Mouse (Mus musculus): ENCODE measurements around the gene Nol4l. TPM values are rescaled to one million over a fixed set of nuclear protein-coding genes. Genes with fewer than 3 reads are reported as not detected.

The Nol4l gene
- polyA plus RNA-seq, 1 experiment from 2014 or later: 45.4 TPM

GRCm38 (mm10) chr2:153522270-153522669 is 7.5 kb downstream of the Nol4l start:
- H3K4me1 ChIP-seq (replicated peaks): peaks cover 47% of the 10 kb centered on the region
- H3K9me3 ChIP-seq: no peaks in the 10 kb centered on the region
- H3K4me3 ChIP-seq: no peak overlapping the region
- no peak overlapping the region for H3K27ac ChIP-seq (replicated peaks)
- no peak overlapping the region for H3K4me2 ChIP-seq
- ATAC-seq (ENCODE audit: low FRiP score, low read depth): no peak
- 26% methylated on average over 4 of the region's 4 CpGs for WGBS
- H3K36me3 ChIP-seq: no peaks in the 10 kb centered on the region
- no peak overlapping the region for H3K9ac ChIP-seq
- no peaks in the 10 kb centered on the region for H3K27me3 ChIP-seq

GRCm38 (mm10) chr2:153520057-153520456 is 9.7 kb downstream of the Nol4l start:
- Histone ChIP-seq H3K36me3 (no peaks in the 10 kb centered on the region), H3K4me2 (no peak overlapping the region), H3K9ac (no peak overlapping the region), H3K27me3 (no peaks in the 10 kb centered on the region), H3K4me3 (no peak overlapping the region), H3K9me3 (no peaks in the 10 kb centered on the region), H3K27ac (replicated peaks) (no peak overlapping the region), H3K4me1 (replicated peaks) (peaks cover 33% of the 10 kb centered on the region)
- 83% methylated on average over 9 of the region's 9 CpGs for WGBS
- no peak for ATAC-seq (ENCODE audit: low FRiP score, low read depth)

GRCm38 (mm10) chr2:153516961-153517360 is 12.8 kb downstream of the Nol4l start:
- ATAC-seq (ENCODE audit: low FRiP score, low read depth): no peak
- no peak overlapping the region for H3K4me2 ChIP-seq
- no peaks in the 10 kb centered on the region for H3K9me3 ChIP-seq
- H3K9ac ChIP-seq: no peak overlapping the region
- H3K4me1 ChIP-seq (replicated peaks): peaks cover 19% of the 10 kb centered on the region
- H3K36me3 ChIP-seq: no peaks in the 10 kb centered on the region
- no peak overlapping the region for H3K4me3 ChIP-seq
- H3K27ac ChIP-seq (replicated peaks): no peak overlapping the region
- 49% methylated on average over 4 of the region's 4 CpGs for WGBS
- H3K27me3 ChIP-seq: no peaks in the 10 kb centered on the region

- 83% methylated on average over 6 of the region's 6 CpGs for WGBS
- ATAC-seq (ENCODE audit: low FRiP score, low read depth): no peak
- Histone ChIP-seq H3K36me3 (no peaks in the 10 kb centered on the region), H3K27ac (replicated peaks) (no peak overlapping the region), H3K4me2 (no peak overlapping the region), H3K9ac (no peak overlapping the region), H3K4me1 (replicated peaks) (peaks cover 31% of the 10 kb centered on the region), H3K9me3 (no peaks in the 10 kb centered on the region), H3K27me3 (no peaks in the 10 kb centered on the region), H3K4me3 (no peak overlapping the region)
Measured at GRCm38 (mm10) chr2:153515582-153515981, 14.2 kb downstream of the Nol4l start.

GRCm38 (mm10) chr2:153514497-153515380 is 15.0 kb downstream of the Nol4l start:
- H3K9ac ChIP-seq: no peak overlapping the region
- WGBS: 82% methylated on average over 14 of the region's 14 CpGs
- ATAC-seq (ENCODE audit: low FRiP score, low read depth): no peak

GRCm38 (mm10) chr2:153513983-153514382 is 15.8 kb downstream of the Nol4l start:
- no peak overlapping the region for H3K4me2 ChIP-seq
- no peaks in the 10 kb centered on the region for H3K27me3 ChIP-seq
- no peak overlapping the region for H3K27ac ChIP-seq (replicated peaks)
- WGBS: 81% methylated on average over 3 of the region's 3 CpGs
- no peak overlapping the region for H3K4me3 ChIP-seq
- no peaks in the 10 kb centered on the region for H3K36me3 ChIP-seq
- H3K9me3 ChIP-seq: no peaks in the 10 kb centered on the region
- ATAC-seq (ENCODE audit: low FRiP score, low read depth): no peak
- H3K9ac ChIP-seq: no peak overlapping the region
- H3K4me1 ChIP-seq (replicated peaks): peaks cover 47% of the 10 kb centered on the region

More at GRCm38 (mm10) chr2:153514497-153515380, 15.0 kb downstream of the Nol4l start:
- H3K4me1 ChIP-seq (replicated peaks): peaks cover 39% of the 10 kb centered on the region
- no peak overlapping the region for H3K4me2 ChIP-seq
- no peaks in the 10 kb centered on the region for H3K9me3 ChIP-seq
- H3K27ac ChIP-seq (replicated peaks): no peak overlapping the region
- H3K27me3 ChIP-seq: no peaks in the 10 kb centered on the region
- H3K4me3 ChIP-seq: no peak overlapping the region
- H3K36me3 ChIP-seq: no peaks in the 10 kb centered on the region

- Histone ChIP-seq H3K4me2 (no peak overlapping the region), H3K9me3 (no peaks in the 10 kb centered on the region), H3K4me3 (no peak overlapping the region), H3K27me3 (no peaks in the 10 kb centered on the region), H3K36me3 (no peaks in the 10 kb centered on the region), H3K4me1 (replicated peaks) (peaks cover 58% of the 10 kb centered on the region), H3K27ac (replicated peaks) (no peak overlapping the region), H3K9ac (no peak overlapping the region)
- ATAC-seq (ENCODE audit: low FRiP score, low read depth): no peak
- 74% methylated on average over 14 of the region's 14 CpGs for WGBS
Measured at GRCm38 (mm10) chr2:153512416-153513323, 17.1 kb downstream of the Nol4l start.

GRCm38 (mm10) chr2:153511562-153511961 is 18.2 kb downstream of the Nol4l start:
- Histone ChIP-seq H3K9ac (no peak overlapping the region), H3K27me3 (no peaks in the 10 kb centered on the region), H3K36me3 (no peaks in the 10 kb centered on the region), H3K27ac (replicated peaks) (no peak overlapping the region), H3K4me1 (replicated peaks) (peaks cover 58% of the 10 kb centered on the region), H3K4me3 (no peak overlapping the region), H3K9me3 (no peaks in the 10 kb centered on the region), H3K4me2 (no peak overlapping the region)
- ATAC-seq (ENCODE audit: low FRiP score, low read depth): no peak
- WGBS: 55% methylated on average over 6 of the region's 6 CpGs

GRCm38 (mm10) chr2:153510136-153510535 is 19.6 kb downstream of the Nol4l start:
- Histone ChIP-seq H3K4me2 (no peak overlapping the region), H3K9me3 (no peaks in the 10 kb centered on the region), H3K4me1 (replicated peaks) (peaks cover 51% of the 10 kb centered on the region), H3K27ac (replicated peaks) (peak overlapping the region; percentile 74), H3K27me3 (no peaks in the 10 kb centered on the region), H3K36me3 (no peaks in the 10 kb centered on the region), H3K9ac (no peak overlapping the region), H3K4me3 (no peak overlapping the region)
- ATAC-seq (ENCODE audit: low FRiP score, low read depth): no peak
- WGBS: 80% methylated on average over 8 of the region's 8 CpGs

GRCm38 (mm10) chr2:153509211-153510029 is 20.4 kb downstream of the Nol4l start:
- H3K9ac ChIP-seq: no peak overlapping the region
- H3K4me3 ChIP-seq: no peak overlapping the region
- peaks cover 51% of the 10 kb centered on the region for H3K4me1 ChIP-seq (replicated peaks)
- H3K27ac ChIP-seq (replicated peaks): peak overlapping the region; percentile 74
- no peaks in the 10 kb centered on the region for H3K36me3 ChIP-seq
- peak overlapping the region; percentile 29 for H3K4me2 ChIP-seq
- peak; percentile 71 for ATAC-seq (ENCODE audit: low FRiP score, low read depth)
- 8% methylated on average over 18 of the region's 18 CpGs for WGBS
- H3K27me3 ChIP-seq: no peaks in the 10 kb centered on the region
- no peaks in the 10 kb centered on the region for H3K9me3 ChIP-seq

- Histone ChIP-seq H3K9ac (no peak overlapping the region), H3K9me3 (no peaks in the 10 kb centered on the region), H3K27me3 (no peaks in the 10 kb centered on the region), H3K27ac (replicated peaks) (peak overlapping the region; percentile 74; the same call in 1 of the 2 replicates), H3K4me1 (replicated peaks) (peaks cover 51% of the 10 kb centered on the region), H3K4me2 (no peak overlapping the region), H3K36me3 (no peaks in the 10 kb centered on the region), H3K4me3 (no peak overlapping the region)
- 45% methylated on average over 3 of the region's 3 CpGs for WGBS
- ATAC-seq (ENCODE audit: low FRiP score, low read depth): no peak
Measured at GRCm38 (mm10) chr2:153508405-153508804, 21.4 kb downstream of the Nol4l start.
